Mouse (Mus musculus): ENCODE measurements around the gene Gm49380. TPM values are rescaled to one million over a fixed set of nuclear protein-coding genes. Genes with fewer than 3 reads are reported as not detected.

Gm49380 gene
- polyA plus RNA-seq, 1 experiment from 2014 or later: 0.11 TPM

Other genes with a start within 250 kb of the Gm49380 start
- gene Thy1, start 70.1 kb downstream of the Gm49380 start, polyA plus RNA-seq (2014; fragmentation: Nextera tagmentation; extraction: Ambion mirVana): 1.6 and 1.8 TPM in 2 replicates
- 6.6 and 9.4 TPM in 2 replicates for gene Usp2, start 46.5 kb downstream of the Gm49380 start, polyA plus RNA-seq (2014; fragmentation: Nextera tagmentation; extraction: Ambion mirVana)
- gene Mfrp, start 11.8 kb downstream of the Gm49380 start, polyA plus RNA-seq (2014; fragmentation: Nextera tagmentation; extraction: Ambion mirVana): 0.09 and 0.11 TPM in 2 replicates
- 3.7 and 4.0 TPM in 2 replicates for gene C1qtnf5, start 6.3 kb downstream of the Gm49380 start, polyA plus RNA-seq (2014; fragmentation: Nextera tagmentation; extraction: Ambion mirVana)
- gene Rnf26, start within 50 bp of the Gm49380 start, polyA plus RNA-seq (2014; fragmentation: Nextera tagmentation; extraction: Ambion mirVana): 25.7 and 29.9 TPM in 2 replicates
- 6.1 and 13.2 TPM in 2 replicates for gene Mcam, start 21.0 kb upstream of the Gm49380 start, polyA plus RNA-seq (2014; fragmentation: Nextera tagmentation; extraction: Ambion mirVana)
- gene Cbl, start 120.5 kb upstream of the Gm49380 start, polyA plus RNA-seq (2014; fragmentation: Nextera tagmentation; extraction: Ambion mirVana): 20.1 and 27.6 TPM in 2 replicates
- not detected in 2 replicates for gene Ccdc153, start 127.2 kb upstream of the Gm49380 start, polyA plus RNA-seq (2014; fragmentation: Nextera tagmentation; extraction: Ambion mirVana)
- 0.49 and 0.57 TPM in 2 replicates for gene Pdzd3, start 138.0 kb upstream of the Gm49380 start, polyA plus RNA-seq (2014; fragmentation: Nextera tagmentation; extraction: Ambion mirVana)
- 3.7 and 3.9 TPM in 2 replicates for gene Nlrx1, start 155.1 kb upstream of the Gm49380 start, polyA plus RNA-seq (2014; fragmentation: Nextera tagmentation; extraction: Ambion mirVana)
- gene Abcg4, start 175.1 kb upstream of the Gm49380 start, polyA plus RNA-seq (2014; fragmentation: Nextera tagmentation; extraction: Ambion mirVana): 18.9 and 20.1 TPM in 2 replicates
- 15.9 and 24.7 TPM in 2 replicates for gene Hinfp, start 192.2 kb upstream of the Gm49380 start, polyA plus RNA-seq (2014; fragmentation: Nextera tagmentation; extraction: Ambion mirVana)
- 25.2 and 25.5 TPM in 2 replicates for gene C2cd2l, start 206.8 kb upstream of the Gm49380 start, polyA plus RNA-seq (2014; fragmentation: Nextera tagmentation; extraction: Ambion mirVana)
- gene Dpagt1, start 212.5 kb upstream of the Gm49380 start, polyA plus RNA-seq (2014; fragmentation: Nextera tagmentation; extraction: Ambion mirVana): 37.0 and 40.5 TPM in 2 replicates
- gene H2afx, start 221.2 kb upstream of the Gm49380 start, polyA plus RNA-seq (2014; fragmentation: Nextera tagmentation; extraction: Ambion mirVana): 98.1 and 128 TPM in 2 replicates
- 53.5 and 64.7 TPM in 2 replicates for gene Hmbs, start 230.7 kb upstream of the Gm49380 start, polyA plus RNA-seq (2014; fragmentation: Nextera tagmentation; extraction: Ambion mirVana)
- 34.4 and 36.7 TPM in 2 replicates for gene Vps11, start 248.2 kb upstream of the Gm49380 start, polyA plus RNA-seq (2014; fragmentation: Nextera tagmentation; extraction: Ambion mirVana)